Mouse (Mus musculus) embryonic fibroblast, embryonic 13.5 days (primary cell): ENCODE results near the gene Ubl7. TPM values are rescaled to one million over a fixed set of nuclear protein-coding genes. Genes with fewer than 3 reads are reported as not detected.

ENCODE experiments used
- H3K27ac ChIP-seq: 2 replicates; pipeline ENCODE4 v1.5.1; 2012; ENCODE audit warnings: low read length, control low read depth, inconsistent platforms; ENCODE audit not compliant: insufficient read depth
- H3K4me1 ChIP-seq: 2 replicates; pipeline ENCODE4 v1.6.1; 2011; ENCODE audit warnings: low read length; ENCODE audit not compliant: control insufficient read depth, insufficient read depth
- H3K4me3 ChIP-seq: 2 replicates; pipeline ENCODE4 v1.5.1; 2011; ENCODE audit warnings: mild to moderate bottlenecking, control low read depth, low read length; ENCODE audit not compliant: insufficient read depth
- CTCF ChIP-seq: IDR thresholded peaks from 2 replicates; pipeline ENCODE4 v1.5.1; 2011; ENCODE audit warnings: mild to moderate bottlenecking, control low read depth, low read length, moderate library complexity, borderline replicate concordance; ENCODE audit not compliant: insufficient read depth
- POLR2A ChIP-seq: IDR thresholded peaks from 2 replicates; pipeline ENCODE4 v1.6.1; 2011; ENCODE audit warnings: low read depth, mild to moderate bottlenecking, control low read depth, low read length, moderate library complexity
- polyA plus RNA-seq: library from polyadenylated mRNA; stranded (reverse); fragments of >200 nt; gene quantifications from 2 replicates; pipeline ENCODE4 v1.2.4, GENCODE M21; 2011; ENCODE audit warnings: low read depth; ENCODE audit not compliant: missing spikeins, insufficient read length

The Ubl7 gene
- polyA plus RNA-seq, result 55.2 and 56.6 TPM in 2 replicates

- H3K4me3 ChIP-seq, result peak within 1 kb of the TSS; percentile 73
- peak within 1 kb of the TSS; percentile 60 for H3K27ac ChIP-seq
- peak; percentile 97 for TF ChIP-seq POLR2A
- TF ChIP-seq CTCF, result no peak
- peaks cover 4% of the 10 kb centered on the region for H3K4me1 ChIP-seq
Measured at GRCm38 (mm10) chr9:57910254-57911160, at the start of gene Ubl7. Ubl7 (plus strand) TSS chr9:57910979.

- peak; percentile 29; the same call in 1 of the 2 replicates for TF ChIP-seq CTCF
- no peak for TF ChIP-seq POLR2A
- H3K4me1 ChIP-seq, result peaks cover 8% of the 10 kb centered on the region; the same call in 1 of the 2 replicates
- H3K27ac ChIP-seq, result no peak overlapping the region
- H3K4me3 ChIP-seq, result no peak overlapping the region
Measured at GRCm38 (mm10) chr9:57861951-57862471, 48.8 kb upstream of the Ubl7 start.

DNA sequence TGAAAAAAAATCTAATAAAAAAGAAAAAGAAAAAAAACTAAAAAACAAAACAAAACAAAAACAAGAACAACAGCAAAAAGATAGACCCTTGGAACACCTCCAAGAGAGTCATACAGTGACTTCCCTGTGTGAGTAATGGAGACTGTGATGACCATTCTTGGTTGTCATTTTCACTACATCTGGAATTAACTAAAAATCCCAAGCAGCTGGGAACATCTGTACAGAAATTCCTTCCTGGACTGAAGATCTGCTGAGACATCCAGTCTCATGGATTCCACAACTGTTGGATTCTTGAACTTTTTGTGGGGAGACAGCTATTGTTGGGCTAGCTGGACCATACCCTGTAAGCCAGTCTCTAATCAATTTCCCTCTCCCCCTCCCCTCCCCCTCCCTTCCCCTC, 46.4 kb upstream of the Ubl7 start:
- Histone ChIP-seq H3K4me3 (no peak overlapping the region), H3K4me1 (peaks cover 8% of the 10 kb centered on the region; the same call in 1 of the 2 replicates), H3K27ac (no peak overlapping the region)
- no peak for TF ChIP-seq POLR2A
- no peak for TF ChIP-seq CTCF

- Histone ChIP-seq H3K4me3 (no peak overlapping the region), H3K27ac (no peak overlapping the region), H3K4me1 (peaks cover 8% of the 10 kb centered on the region; the same call in 1 of the 2 replicates)
- TF ChIP-seq POLR2A (no peak), CTCF (no peak)
Measured at GRCm38 (mm10) chr9:57866530-57866929, 44.2 kb upstream of the Ubl7 start.

DNA sequence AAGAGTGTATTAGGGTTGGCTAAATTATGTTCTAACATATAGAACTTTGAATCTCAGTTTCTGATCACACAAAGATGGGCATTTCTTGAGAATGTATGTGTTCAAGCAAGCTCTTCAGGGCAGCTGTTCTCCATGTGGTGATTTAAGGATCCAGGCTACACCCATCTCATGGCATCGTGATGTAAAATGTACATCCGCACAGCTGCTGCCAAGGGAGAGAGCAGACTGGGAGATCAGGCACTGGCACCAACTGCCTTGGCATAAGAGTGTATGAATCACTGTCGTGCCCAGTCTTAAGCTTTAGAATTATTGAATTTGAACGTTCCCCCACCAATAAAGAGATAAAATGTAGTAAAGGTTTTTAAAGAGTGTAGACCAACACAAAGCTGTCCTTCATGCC, 43.5 kb upstream of the Ubl7 start:
- H3K27ac ChIP-seq, result no peak overlapping the region
- H3K4me1 ChIP-seq, result peaks cover 7% of the 10 kb centered on the region; the same call in 1 of the 2 replicates
- TF ChIP-seq CTCF, result no peak
- TF ChIP-seq POLR2A, result no peak
- no peak overlapping the region for H3K4me3 ChIP-seq

DNA sequence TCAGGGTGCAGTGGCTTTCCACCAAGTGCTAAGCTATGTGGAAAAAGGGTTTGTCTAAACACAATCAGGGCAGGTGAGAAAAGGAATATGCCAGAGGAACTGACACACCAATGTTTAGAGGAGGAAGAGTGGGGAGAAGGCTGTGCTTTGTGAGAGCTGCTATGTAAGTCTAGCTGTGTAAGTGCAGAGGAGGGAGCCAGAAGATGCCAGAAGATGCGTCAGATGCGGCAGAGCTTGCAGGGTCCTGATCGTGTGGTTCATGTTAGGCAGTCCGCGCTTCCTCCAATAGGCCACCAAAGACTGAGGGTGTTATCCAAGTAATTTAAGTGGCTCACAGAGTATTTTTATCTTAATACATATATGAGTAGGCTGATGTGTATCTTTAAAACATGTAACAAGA, 42.9 kb upstream of the Ubl7 start:
- Histone ChIP-seq H3K27ac (no peak overlapping the region), H3K4me3 (no peak overlapping the region), H3K4me1 (peaks cover 3% of the 10 kb centered on the region; the same call in 1 of the 2 replicates)
- no peak for TF ChIP-seq POLR2A
- no peak for TF ChIP-seq CTCF

GRCm38 (mm10) chr9:57868767-57869166, 42.0 kb upstream of the Ubl7 start:
- no peak overlapping the region for H3K4me3 ChIP-seq
- no peak for TF ChIP-seq POLR2A
- no peak for TF ChIP-seq CTCF
- H3K4me1 ChIP-seq, result peaks cover 3% of the 10 kb centered on the region; the same call in 1 of the 2 replicates
- no peak overlapping the region for H3K27ac ChIP-seq

- TF ChIP-seq CTCF (no peak), POLR2A (no peak)
- Histone ChIP-seq H3K4me3 (no peak overlapping the region), H3K27ac (no peak overlapping the region), H3K4me1 (no peaks in the 10 kb centered on the region; the same call in 1 of the 2 replicates)
Measured at GRCm38 (mm10) chr9:57870273-57870816, 40.4 kb upstream of the Ubl7 start.

DNA sequence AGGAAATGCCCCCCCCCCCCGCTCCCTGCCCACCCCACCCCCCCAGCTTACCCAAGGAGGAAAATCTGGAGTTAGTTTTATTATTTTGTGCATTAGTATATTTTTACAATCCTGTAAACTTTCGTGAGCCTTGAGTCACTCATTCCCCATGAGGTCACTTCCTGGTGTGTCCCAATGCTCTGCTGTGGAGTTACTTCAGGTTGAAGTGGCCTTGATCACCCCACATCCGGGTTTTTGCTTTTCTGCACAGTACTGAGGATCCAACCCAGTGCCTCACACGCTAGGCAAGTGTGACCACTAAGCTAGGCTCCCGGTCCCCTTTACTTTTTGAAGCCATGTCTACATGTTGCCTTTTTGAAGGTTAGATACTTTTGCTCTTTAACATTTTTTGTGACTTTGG, 36.6 kb upstream of the Ubl7 start:
- TF ChIP-seq POLR2A (no peak), CTCF (no peak)
- no peak overlapping the region for H3K4me3 ChIP-seq
- H3K27ac ChIP-seq, result no peak overlapping the region
- H3K4me1 ChIP-seq, result no peaks in the 10 kb centered on the region
